Mouse (Mus musculus): ENCODE results near the gene H2afv. TPM values are rescaled to one million over a fixed set of nuclear protein-coding genes. Genes with fewer than 3 reads are reported as not detected.
"Not testable (repeated sequence)": the region's sequence is repeated elsewhere in the genome, so short reads cannot be mapped to it uniquely, and the experiment has no call there.

Gene H2afv
- polyA plus RNA-seq, 1 experiment from 2014 or later: 824 TPM

DNA sequence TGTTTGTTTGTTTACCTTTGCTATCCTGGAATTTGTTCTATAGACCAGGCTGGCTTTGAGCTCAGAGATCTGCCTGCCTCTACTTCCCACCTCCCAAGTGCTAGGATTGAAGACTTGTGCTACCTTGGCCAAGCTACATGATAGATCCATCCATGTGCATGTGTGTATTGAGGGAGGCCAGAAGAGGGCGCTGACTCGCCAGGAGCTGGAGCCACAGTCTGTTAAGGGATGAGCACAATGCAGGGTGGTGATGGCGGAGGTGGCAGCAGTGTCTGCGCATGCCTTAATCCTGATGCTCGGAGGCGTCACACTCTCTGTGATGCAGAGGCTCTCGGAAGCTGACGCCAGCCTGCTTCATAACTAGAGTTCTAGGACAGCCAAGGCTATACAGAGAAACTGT is 7.8 kb downstream of the H2afv start:
- no peak overlapping the region for H3K4me3 ChIP-seq (replicated peaks)
- H3K4me2 ChIP-seq: no peak overlapping the region
- H3K27ac ChIP-seq: no peak overlapping the region
- no peaks in the 10 kb centered on the region for H3K9me3 ChIP-seq
- 72% methylated on average over 8 of the region's 8 CpGs for WGBS
- no peaks in the 10 kb centered on the region for H3K27me3 ChIP-seq
- H3K9ac ChIP-seq (replicated peaks): no peak overlapping the region
- H3K36me3 ChIP-seq: peaks cover 83% of the 10 kb centered on the region
- ATAC-seq (ENCODE audit: insufficient number of reproducible peaks, insufficient read depth, low FRiP score, low TSS enrichment, low read depth): no peak
- no peaks in the 10 kb centered on the region for H3K4me1 ChIP-seq (replicated peaks)

- H3K27me3 ChIP-seq: no peaks in the 10 kb centered on the region
- no peak for ATAC-seq (ENCODE audit: insufficient number of reproducible peaks, insufficient read depth, low FRiP score, low TSS enrichment, low read depth)
- H3K4me2 ChIP-seq: no peak overlapping the region
- no peak overlapping the region for H3K27ac ChIP-seq
- H3K4me3 ChIP-seq (replicated peaks): no peak overlapping the region
- no peaks in the 10 kb centered on the region for H3K9me3 ChIP-seq
- 96% methylated on average over 7 of the region's 7 CpGs for WGBS
- H3K9ac ChIP-seq (replicated peaks): no peak overlapping the region
- H3K36me3 ChIP-seq: peaks cover 98% of the 10 kb centered on the region
- H3K4me1 ChIP-seq (replicated peaks): no peaks in the 10 kb centered on the region
Observed at GRCm38 (mm10) chr11:6430186-6430585, 14.1 kb downstream of the H2afv start.

DNA sequence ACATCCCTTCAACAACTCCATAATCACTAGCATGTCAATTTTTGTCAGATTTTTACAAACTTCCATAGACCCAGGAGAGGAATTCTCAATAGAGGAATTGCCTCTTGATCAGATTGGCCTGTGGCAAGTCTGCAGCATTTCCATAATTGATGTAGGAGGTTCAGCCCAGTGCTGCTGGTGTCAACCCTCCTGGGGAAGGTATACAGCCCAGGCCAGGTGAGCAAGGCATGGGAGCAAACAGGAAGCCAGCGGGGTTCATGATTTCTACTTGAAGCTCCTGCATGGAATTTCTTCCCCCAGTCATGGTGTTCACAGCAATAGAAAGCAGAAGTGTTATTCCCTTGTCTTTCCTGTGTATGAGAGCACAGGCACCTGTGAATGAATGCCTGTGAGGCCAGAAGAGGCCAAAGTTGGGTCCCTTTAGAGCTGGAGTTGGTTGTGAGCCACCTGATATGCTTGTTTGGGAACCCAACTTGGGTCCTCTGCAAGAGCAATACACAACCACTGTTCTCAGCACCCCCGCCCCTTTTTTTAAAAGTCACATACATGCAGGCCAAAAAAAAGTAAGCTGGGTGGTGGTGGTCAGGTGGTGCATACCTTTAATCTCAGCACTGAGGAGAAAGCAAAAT is 23.4 kb downstream of the H2afv start:
- ATAC-seq (ENCODE audit: insufficient number of reproducible peaks, insufficient read depth, low FRiP score, low TSS enrichment, low read depth): no peak
- WGBS: 76% methylated on average over 2 of the region's 2 CpGs
- H3K4me1 ChIP-seq (replicated peaks): peaks cover 15% of the 10 kb centered on the region
- no peaks in the 10 kb centered on the region for H3K9me3 ChIP-seq
- no peak overlapping the region for H3K4me3 ChIP-seq (replicated peaks)
- no peak overlapping the region for H3K4me2 ChIP-seq
- no peaks in the 10 kb centered on the region for H3K27me3 ChIP-seq
- peaks cover 77% of the 10 kb centered on the region for H3K36me3 ChIP-seq
- H3K9ac ChIP-seq (replicated peaks): no peak overlapping the region
- H3K27ac ChIP-seq: no peak overlapping the region

GRCm38 (mm10) chr11:6420283-6420703 is 23.9 kb downstream of the H2afv start:
- no peak for ATAC-seq (ENCODE audit: insufficient number of reproducible peaks, insufficient read depth, low FRiP score, low TSS enrichment, low read depth)
- Histone ChIP-seq H3K9ac (replicated peaks) (no peak overlapping the region), H3K4me2 (no peak overlapping the region), H3K4me3 (replicated peaks) (no peak overlapping the region), H3K27me3 (no peaks in the 10 kb centered on the region), H3K4me1 (replicated peaks) (peaks cover 15% of the 10 kb centered on the region), H3K36me3 (peaks cover 73% of the 10 kb centered on the region), H3K27ac (0 out of 2 replicates have a peak overlapping the region, but pooled peaks have one; percentile 30), H3K9me3 (no peaks in the 10 kb centered on the region)
- WGBS: 31% methylated on average over 1 of the region's 1 CpGs

DNA sequence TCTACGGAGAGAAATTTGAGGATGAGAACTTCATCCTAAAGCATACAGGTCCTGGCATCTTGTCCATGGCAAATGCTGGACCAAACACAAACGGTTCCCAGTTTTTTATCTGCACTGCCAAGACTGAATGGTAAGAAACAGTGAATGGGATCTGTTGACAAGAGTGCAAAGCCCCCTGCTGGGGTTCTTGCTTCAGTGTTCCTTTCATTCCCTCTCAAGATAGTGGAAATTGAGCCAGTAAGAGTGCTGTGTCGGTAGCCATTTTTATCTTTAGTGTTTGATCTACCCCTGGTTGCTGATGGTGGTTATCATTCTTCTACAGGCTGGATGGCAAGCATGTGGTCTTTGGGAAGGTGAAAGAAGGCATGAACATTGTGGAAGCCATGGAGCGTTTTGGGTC is 25.1 kb downstream of the H2afv start:
- ATAC-seq (ENCODE audit: insufficient number of reproducible peaks, insufficient read depth, low FRiP score, low TSS enrichment, low read depth): not testable (repeated sequence)

GRCm38 (mm10) chr11:6418751-6419150 is 25.5 kb downstream of the H2afv start:
- peaks cover 24% of the 10 kb centered on the region for H3K4me1 ChIP-seq (replicated peaks)
- H3K9me3 ChIP-seq: no peaks in the 10 kb centered on the region
- peak overlapping the region; percentile 90 for H3K4me2 ChIP-seq
- no peak overlapping the region for H3K9ac ChIP-seq (replicated peaks)
- H3K4me3 ChIP-seq (replicated peaks): no peak overlapping the region
- peaks cover 62% of the 10 kb centered on the region for H3K36me3 ChIP-seq
- 82% methylated on average over 5 of the region's 5 CpGs for WGBS
- H3K27ac ChIP-seq: no peak overlapping the region
- no peaks in the 10 kb centered on the region for H3K27me3 ChIP-seq
- ATAC-seq (ENCODE audit: insufficient number of reproducible peaks, insufficient read depth, low FRiP score, low TSS enrichment, low read depth): no peak

More for the DNA sequence above, 25.1 kb downstream of the H2afv start:
- WGBS: 84% methylated on average over 4 of the region's 4 CpGs
- not testable (repeated sequence) for H3K4me2 ChIP-seq; H3K27ac ChIP-seq; H3K9me3 ChIP-seq; H3K9ac ChIP-seq (replicated peaks); H3K4me3 ChIP-seq (replicated peaks); H3K27me3 ChIP-seq
- Histone ChIP-seq H3K36me3 (peaks cover 65% of the 10 kb centered on the region), H3K4me1 (replicated peaks) (peaks cover 24% of the 10 kb centered on the region)

- Histone ChIP-seq H3K4me3 (replicated peaks) (peak overlapping the region; percentile 97), H3K27me3 (no peaks in the 10 kb centered on the region), H3K27ac (no peak overlapping the region), H3K9ac (replicated peaks) (peak overlapping the region; percentile 98; the same call in 1 of the 2 replicates), H3K4me1 (replicated peaks) (peaks cover 24% of the 10 kb centered on the region), H3K4me2 (peak overlapping the region; percentile 90), H3K36me3 (peaks cover 49% of the 10 kb centered on the region), H3K9me3 (no peaks in the 10 kb centered on the region)
- no peak for ATAC-seq (ENCODE audit: insufficient number of reproducible peaks, insufficient read depth, low FRiP score, low TSS enrichment, low read depth)
Observed at GRCm38 (mm10) chr11:6417490-6417889, 26.8 kb downstream of the H2afv start.

- Histone ChIP-seq H3K27me3 (no peaks in the 10 kb centered on the region), H3K4me1 (replicated peaks) (peaks cover 24% of the 10 kb centered on the region), H3K9me3 (no peaks in the 10 kb centered on the region), H3K9ac (replicated peaks) (peak overlapping the region; percentile 98), H3K27ac (peak overlapping the region; percentile 97), H3K4me2 (peak overlapping the region; percentile 90), H3K4me3 (replicated peaks) (peak overlapping the region; percentile 97), H3K36me3 (peaks cover 45% of the 10 kb centered on the region)
- ATAC-seq (ENCODE audit: insufficient number of reproducible peaks, insufficient read depth, low FRiP score, low TSS enrichment, low read depth): no peak
- 45% methylated on average over 2 of the region's 2 CpGs for WGBS
Observed at GRCm38 (mm10) chr11:6417069-6417468, 27.2 kb downstream of the H2afv start.

DNA sequence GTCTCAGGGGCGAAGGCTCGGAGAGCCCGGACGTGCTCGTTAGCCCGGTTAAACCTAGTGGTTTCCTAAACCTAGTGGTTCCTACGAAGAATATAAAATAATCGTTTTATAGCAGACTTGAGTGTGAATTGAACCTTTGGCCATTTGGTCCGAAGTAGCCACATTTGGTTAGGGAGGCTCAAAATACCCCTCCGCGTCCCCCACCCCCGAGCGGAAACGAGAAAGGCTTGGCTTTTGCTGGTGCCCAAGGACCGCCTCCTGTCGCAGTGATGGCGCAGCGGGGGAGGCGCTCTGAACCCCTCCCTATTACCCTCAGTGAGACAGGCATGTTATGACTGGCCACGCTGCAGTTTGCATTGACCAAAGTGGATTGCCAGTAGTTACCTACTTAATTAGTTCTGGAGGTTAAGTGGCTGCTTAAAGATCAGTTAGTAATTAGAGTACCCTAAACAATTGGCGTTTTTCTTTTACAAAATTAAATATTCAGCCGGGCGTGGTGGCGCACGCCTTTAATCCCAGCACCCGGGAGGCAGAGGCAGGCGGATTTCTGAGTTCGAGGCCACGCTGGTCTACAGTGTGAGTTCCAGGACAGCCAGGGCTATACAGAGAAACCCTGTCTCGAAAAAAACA is 27.7 kb downstream of the H2afv start:
- Histone ChIP-seq H3K36me3 (peaks cover 40% of the 10 kb centered on the region), H3K27me3 (no peaks in the 10 kb centered on the region), H3K4me3 (replicated peaks) (peak overlapping the region; percentile 97), H3K27ac (peak overlapping the region; percentile 97), H3K9me3 (no peaks in the 10 kb centered on the region), H3K9ac (replicated peaks) (peak overlapping the region; percentile 98), H3K4me2 (peak overlapping the region; percentile 90), H3K4me1 (replicated peaks) (peaks cover 24% of the 10 kb centered on the region)
- ATAC-seq (ENCODE audit: insufficient number of reproducible peaks, insufficient read depth, low FRiP score, low TSS enrichment, low read depth): peak; percentile 57; the same call in 1 of the 2 replicates
- 1% methylated on average over 30 of the region's 30 CpGs for WGBS

- peaks cover 36% of the 10 kb centered on the region for H3K36me3 ChIP-seq
- H3K27ac ChIP-seq: peak overlapping the region; percentile 97
- H3K4me2 ChIP-seq: peak overlapping the region; percentile 90
- H3K27me3 ChIP-seq: no peaks in the 10 kb centered on the region
- under 1% methylated on average over 102 of the region's 102 CpGs for WGBS
- peak overlapping the region; percentile 97 for H3K4me3 ChIP-seq (replicated peaks)
- peaks cover 24% of the 10 kb centered on the region for H3K4me1 ChIP-seq (replicated peaks)
- H3K9me3 ChIP-seq: no peaks in the 10 kb centered on the region
- peak overlapping the region; percentile 98 for H3K9ac ChIP-seq (replicated peaks)
- ATAC-seq (ENCODE audit: insufficient number of reproducible peaks, insufficient read depth, low FRiP score, low TSS enrichment, low read depth): peak; percentile 93
Observed at GRCm38 (mm10) chr11:6415551-6416404, 28.5 kb downstream of the H2afv start.

Measured in limb, embryonic 12.5 days (tissue).